Mouse (Mus musculus): Measurements from ENCODE around the gene Olfr450. TPM values are rescaled to one million over a fixed set of nuclear protein-coding genes. Genes with fewer than 3 reads are reported as not detected.

Olfr450 gene
- polyA plus RNA-seq (2012; rRNA removed) = not detected in 2 replicates

GRCm38 (mm10) chr6:42811639-42812038, at the start of gene Olfr450:
Gene Olfr450 (plus strand): TSS chr6:42811939.

GRCm38 (mm10) chr6:42784793-42785192, 26.9 kb upstream of the Olfr450 start, which contains the start of gene Olfr452:
Gene Olfr452 (plus strand): TSS chr6:42785093.

GRCm38 (mm10) chr6:42834084-42834483, 22.3 kb downstream of the Olfr450 start, which contains the start of gene Olfr449:
Gene Olfr449 (plus strand): TSS chr6:42834384.

Other genes starting within 250 kb of the Olfr450 start
- gene Tcaf3, start 214.2 kb upstream of the Olfr450 start, polyA plus RNA-seq (2012; rRNA removed) = not detected in 2 replicates
- gene Tcaf2, start 166.7 kb upstream of the Olfr450 start, polyA plus RNA-seq (2012; rRNA removed) = 0.10 and 0.15 TPM in 2 replicates
- gene Tcaf1, start 101.9 kb upstream of the Olfr450 start, polyA plus RNA-seq (2012; rRNA removed) = 3.1 TPM in 2 replicates
- gene Olfr453, start 72.6 kb upstream of the Olfr450 start, polyA plus RNA-seq (2012; rRNA removed) = not detected in 2 replicates
- not detected in 2 replicates for gene Olfr38, start 55.5 kb upstream of the Olfr450 start, polyA plus RNA-seq (2012; rRNA removed)
- gene Olfr452, start 26.8 kb upstream of the Olfr450 start, polyA plus RNA-seq (2012; rRNA removed) = not detected in 2 replicates
- gene Olfr449, start 22.4 kb downstream of the Olfr450 start, polyA plus RNA-seq (2012; rRNA removed) = not detected in 2 replicates
- gene Olfr448, start 78.5 kb downstream of the Olfr450 start, polyA plus RNA-seq (2012; rRNA removed) = not detected in 2 replicates
- gene Olfr447, start 96.9 kb downstream of the Olfr450 start, polyA plus RNA-seq (2012; rRNA removed) = not detected in 2 replicates
- gene Olfr446, start 109.4 kb downstream of the Olfr450 start, polyA plus RNA-seq (2012; rRNA removed) = not detected in 2 replicates
- gene Olfr444, start 137.1 kb downstream of the Olfr450 start, polyA plus RNA-seq (2012; rRNA removed) = not detected in 2 replicates